Mouse (Mus musculus) ES-Bruce4 (cell line): ENCODE data around the gene Ankrd27. TPM values are rescaled to one million over a fixed set of nuclear protein-coding genes. Genes with fewer than 3 reads are reported as not detected.

Experiments used
- H3K27ac ChIP-seq: 2 replicates; pipeline ENCODE4 v1.5.1; 2012; ENCODE audit warnings: low read length, inconsistent platforms; ENCODE audit not compliant: insufficient read depth
- H3K27me3 ChIP-seq: 2 replicates; pipeline ENCODE4 v1.6.1; 2012; ENCODE audit warnings: mild to moderate bottlenecking, low read length, inconsistent platforms; ENCODE audit not compliant: control insufficient read depth, poor library complexity, insufficient read depth, severe bottlenecking
- H3K36me3 ChIP-seq: 2 replicates; pipeline ENCODE4 v1.6.1; 2012; ENCODE audit warnings: inconsistent platforms, mild to moderate bottlenecking, low read length, moderate library complexity; ENCODE audit not compliant: control insufficient read depth, poor library complexity, insufficient read depth, severe bottlenecking
- H3K4me1 ChIP-seq: one replicate; pipeline ENCODE4 v1.8.1; 2011; ENCODE audit warnings: low read length; ENCODE audit not compliant: control insufficient read depth, insufficient read depth
- H3K4me3 ChIP-seq: 2 replicates; pipeline ENCODE4 v1.5.1; 2011; ENCODE audit warnings: low read depth, mild to moderate bottlenecking, low read length
- H3K9ac ChIP-seq: 2 replicates; pipeline ENCODE4 v1.6.1; 2012; ENCODE audit warnings: low read depth, mild to moderate bottlenecking, inconsistent platforms; ENCODE audit not compliant: poor library complexity, severe bottlenecking
- H3K9me3 ChIP-seq: replicated peaks from 2 replicates; pipeline ENCODE4 v1.6.1; 2012; ENCODE audit warnings: mild to moderate bottlenecking, low read length, inconsistent platforms; ENCODE audit not compliant: control insufficient read depth, poor library complexity, insufficient read depth, severe bottlenecking
- CTCF ChIP-seq: IDR thresholded peaks from one replicate; pipeline ENCODE4 v1.8.1; 2011; ENCODE audit warnings: low read depth, low read length
- EP300 ChIP-seq: IDR thresholded peaks from 2 replicates; pipeline ENCODE4 v1.6.1; 2011; ENCODE audit warnings: low read depth, low read length; ENCODE audit not compliant: insufficient read depth
- POLR2A ChIP-seq: IDR thresholded peaks from one replicate; pipeline ENCODE4 v1.8.1; 2011; ENCODE audit warnings: low read length; ENCODE audit not compliant: insufficient read depth
- polyA plus RNA-seq: library from polyadenylated mRNA; stranded (reverse); fragments of >200 nt; gene quantifications from 2 replicates; pipeline ENCODE4 v1.2.4, GENCODE M21; 2011; ENCODE audit warnings: low read depth; ENCODE audit not compliant: missing spikeins, insufficient read depth, insufficient read length

Ankrd27 gene
- polyA plus RNA-seq, 1 experiment: 64.1 TPM

- Histone ChIP-seq H3K9me3 (no peaks in the 10 kb centered on the region), H3K36me3 (no peaks in the 10 kb centered on the region; the same call in 1 of the 2 replicates), H3K4me3 (peak overlapping the region; percentile 82), H3K27ac (peak overlapping the region; percentile 31), H3K9ac (peak overlapping the region; percentile 76), H3K4me1 (no peaks in the 10 kb centered on the region), H3K27me3 (no peaks in the 10 kb centered on the region)
- 0 out of 2 replicates have a peak, but pooled peaks have one; percentile 7 for TF ChIP-seq EP300
- TF ChIP-seq POLR2A: no peak
These were observed 30.5 kb upstream of the Ankrd27 start for GRCm38 (mm10) chr7:35555224-35556204.

DNA sequence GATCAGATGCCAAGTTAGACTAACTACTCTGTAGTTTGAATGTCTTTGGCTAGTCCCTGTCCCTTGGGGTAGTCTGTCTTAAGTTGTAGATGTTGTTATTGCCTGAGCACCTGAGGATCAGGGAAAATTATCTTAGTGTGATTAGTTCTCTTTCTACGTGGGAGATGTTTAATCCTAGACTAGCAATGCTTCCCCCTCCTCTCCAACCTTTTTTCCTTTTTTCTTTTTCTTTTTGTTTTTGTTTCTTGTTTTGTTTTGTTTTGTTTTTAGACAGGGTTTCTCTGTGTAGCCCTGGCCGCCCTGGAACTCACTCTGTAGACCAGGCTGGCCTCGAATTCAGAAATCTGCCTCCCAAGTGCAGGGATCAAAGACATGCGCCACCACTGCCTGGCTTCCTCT lies 29.8 kb upstream of the Ankrd27 start, which contains the start of gene Nudt19:
Gene Nudt19 (minus strand): TSS at position 100 of the 399 bp plus-strand sequence.
- Histone ChIP-seq H3K4me3 (peak within 1 kb of the TSS; percentile 82), H3K9ac (peak within 1 kb of the TSS; percentile 76), H3K4me1 (no peaks in the 10 kb centered on the region), H3K36me3 (no peaks in the 10 kb centered on the region), H3K9me3 (no peaks in the 10 kb centered on the region), H3K27me3 (no peaks in the 10 kb centered on the region), H3K27ac (peak within 1 kb of the TSS; percentile 31)
- TF ChIP-seq EP300 (no peak), CTCF (no peak), POLR2A (no peak)

DNA sequence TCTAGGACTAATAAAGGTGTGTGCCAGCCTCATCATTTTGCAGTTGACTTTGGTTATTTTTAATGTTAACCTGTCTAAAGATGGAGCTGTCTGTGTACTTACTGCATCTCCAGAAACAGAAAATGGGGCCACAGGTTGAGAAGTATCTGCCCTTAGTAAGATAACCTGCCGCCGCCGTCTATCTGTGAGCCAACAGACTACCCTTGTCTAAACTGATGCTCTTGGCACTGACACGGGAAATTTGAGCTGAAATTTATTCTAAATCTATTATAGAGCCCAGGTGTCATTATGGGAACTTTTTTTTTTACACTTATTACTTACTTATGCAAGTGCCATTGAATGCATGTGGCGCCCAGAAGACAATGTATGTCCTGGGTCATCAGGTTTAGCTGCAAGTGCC lies 29.1 kb upstream of the Ankrd27 start:
- H3K4me1 ChIP-seq: no peaks in the 10 kb centered on the region
- no peaks in the 10 kb centered on the region for H3K9me3 ChIP-seq
- no peak overlapping the region for H3K27ac ChIP-seq
- no peaks in the 10 kb centered on the region for H3K36me3 ChIP-seq
- TF ChIP-seq POLR2A (no peak), CTCF (no peak), EP300 (no peak)
- H3K4me3 ChIP-seq: no peak overlapping the region
- H3K9ac ChIP-seq: no peak overlapping the region
- H3K27me3 ChIP-seq: no peaks in the 10 kb centered on the region

- Histone ChIP-seq H3K4me3 (no peak overlapping the region), H3K4me1 (peaks cover 3% of the 10 kb centered on the region), H3K9ac (no peak overlapping the region), H3K9me3 (no peaks in the 10 kb centered on the region), H3K36me3 (no peaks in the 10 kb centered on the region), H3K27ac (no peak overlapping the region), H3K27me3 (no peaks in the 10 kb centered on the region)
- TF ChIP-seq EP300: no peak
- TF ChIP-seq CTCF: no peak
- TF ChIP-seq POLR2A: no peak
These were observed 28.5 kb upstream of the Ankrd27 start for GRCm38 (mm10) chr7:35557577-35557976.

- Histone ChIP-seq H3K9me3 (no peaks in the 10 kb centered on the region), H3K4me3 (no peak overlapping the region), H3K27me3 (no peaks in the 10 kb centered on the region), H3K9ac (no peak overlapping the region), H3K36me3 (no peaks in the 10 kb centered on the region), H3K4me1 (peaks cover 5% of the 10 kb centered on the region), H3K27ac (no peak overlapping the region)
- TF ChIP-seq POLR2A (no peak), CTCF (no peak), EP300 (no peak)
These were observed 27.4 kb upstream of the Ankrd27 start for GRCm38 (mm10) chr7:35558681-35559080.

DNA sequence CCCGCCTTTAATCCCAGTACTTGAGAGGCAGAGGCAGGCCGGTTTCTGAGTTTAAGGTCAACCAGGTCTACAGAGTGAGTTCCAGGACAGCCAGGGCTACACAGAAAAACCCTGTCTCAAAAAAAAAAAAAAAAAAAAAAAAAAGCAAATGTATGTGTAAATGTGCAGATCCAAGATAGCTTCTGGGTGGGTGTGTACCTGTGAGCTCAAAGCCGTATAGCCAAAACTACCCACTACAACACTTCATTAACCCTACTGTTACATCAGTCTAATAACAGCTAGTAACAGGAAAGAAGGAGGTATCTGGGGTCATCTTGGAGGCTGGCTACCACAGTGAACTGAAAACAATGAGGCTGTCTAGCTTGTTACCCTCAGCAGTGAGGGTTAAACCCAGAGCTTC lies 26.2 kb upstream of the Ankrd27 start:
- TF ChIP-seq EP300: no peak
- no peak for TF ChIP-seq POLR2A
- no peak for TF ChIP-seq CTCF
- H3K27me3 ChIP-seq: no peaks in the 10 kb centered on the region
- peaks cover 5% of the 10 kb centered on the region for H3K4me1 ChIP-seq

More for the DNA sequence above, 26.2 kb upstream of the Ankrd27 start:
- H3K4me3 ChIP-seq: no peak overlapping the region
- no peaks in the 10 kb centered on the region for H3K36me3 ChIP-seq
- H3K27ac ChIP-seq: no peak overlapping the region
- H3K9ac ChIP-seq: no peak overlapping the region
- no peaks in the 10 kb centered on the region for H3K9me3 ChIP-seq
